ENCODE assay signal across 23 mouse cellular contexts in genomic region chr4:33958515-33958914, GRCm38 (mm10). TPM values are rescaled to one million over a fixed set of nuclear protein-coding genes. Genes with fewer than 3 reads are reported as not detected.
A peak's percentile ranks its signal among the peaks of the same experiment; 100 is the strongest.
DNase-seq lines count a peak whose midpoint lies in the region; ATAC-seq and TF ChIP-seq lines count a peak whose summit lies in the region.
"Had no signal": no experiment of that assay in that cellular context is flagged by ENCODE, and none has a peak within 500 bp of the region (broad histone marks: within the 10 kb centered on the region; RNA-seq: fewer than 3 reads in every experiment).

No protein-coding gene starts in this region.

- H3K4me1 ChIP-seq in forebrain, embryonic 14.5 days (ENCODE audit: control insufficient read depth, insufficient read depth, low read length), result no peaks in the 10 kb centered on the region
- no peaks in the 10 kb centered on the region for H3K4me1 ChIP-seq in forebrain, embryonic 12.5 days
- H3K4me1 ChIP-seq in forebrain, postnatal 0 days (ENCODE audit: insufficient read depth), result no peaks in the 10 kb centered on the region
- H3K4me1 ChIP-seq: embryonic facial prominence, embryonic 13.5 days; embryonic facial prominence, embryonic 15.5 days had no signal

- DNase-seq in forebrain, embryonic 14.5 days (ENCODE audit: low spot score), result peak; percentile 58
- peak; percentile 44 for DNase-seq in heart, adult 11 months
- no peak for DNase-seq in heart, adult 18-20 months
- DNase-seq in brain, embryonic 18.5 days (ENCODE audit: low read depth, low spot score), result peak; percentile 20
- DNase-seq in forebrain, postnatal 0 days, result peak; percentile 51
- no peak for DNase-seq in adrenal gland, postnatal 36 days
- DNase-seq: adrenal gland, adult 2 months; adrenal gland, postnatal 10 days; adrenal gland, postnatal 25 days; cerebellum, adult 11-12 months; cerebellum, adult 8-10 months; cerebellum, adult 9-11 months; cerebellum, postnatal 14 days; cerebellum, postnatal 36 days; embryo, embryonic 11 days; gastrocnemius, adult 2 months had no signal

- WGBS in forebrain, embryonic 14.5 days, result 81% methylated on average over 3 of the region's 3 CpGs
- WGBS in forebrain, embryonic 12.5 days, result 90% methylated on average over 3 of the region's 3 CpGs
- 56% methylated on average over 3 of the region's 3 CpGs for WGBS in forebrain, postnatal 0 days

- ATAC-seq in forebrain, embryonic 14.5 days, result peak; percentile 42; the same call in 1 of the 2 replicates
- ATAC-seq in forebrain, embryonic 12.5 days (ENCODE audit: low FRiP score), result no peak
- ATAC-seq in forebrain, postnatal 0 days, result peak; percentile 66
- no peak for ATAC-seq in megakaryocyte progenitor cell, adult 5-6 weeks (replicated peaks; ENCODE audit: poor library complexity)

- no peaks in the 10 kb centered on the region for H3K36me3 ChIP-seq in forebrain, embryonic 14.5 days (ENCODE audit: control insufficient read depth, insufficient read depth, low read length)
- no peaks in the 10 kb centered on the region for H3K36me3 ChIP-seq in forebrain, embryonic 12.5 days (replicated peaks)
- H3K36me3 ChIP-seq in forebrain, postnatal 0 days (ENCODE audit: insufficient read depth), result no peaks in the 10 kb centered on the region
- H3K36me3 ChIP-seq: embryonic facial prominence, embryonic 13.5 days; embryonic facial prominence, embryonic 15.5 days had no signal

- TF ChIP-seq CTCF in forebrain, postnatal 0 days (IDR thresholded peaks at IDR 0.05; ENCODE audit: low read depth), result no peak

- H3K4me2 ChIP-seq in forebrain, embryonic 14.5 days (ENCODE audit: low read length), result no peak overlapping the region
- no peak overlapping the region for H3K4me2 ChIP-seq in forebrain, embryonic 12.5 days
- H3K4me2 ChIP-seq in forebrain, postnatal 0 days (ENCODE audit: low read depth), result no peak overlapping the region
- H3K4me2 ChIP-seq: embryonic facial prominence, embryonic 13.5 days; embryonic facial prominence, embryonic 15.5 days had no signal

- no peak overlapping the region for H3K9ac ChIP-seq in forebrain, embryonic 14.5 days (ENCODE audit: low read length)
- no peak overlapping the region for H3K9ac ChIP-seq in forebrain, embryonic 12.5 days
- no peak overlapping the region for H3K9ac ChIP-seq in forebrain, postnatal 0 days
- H3K9ac ChIP-seq: embryonic facial prominence, embryonic 13.5 days; embryonic facial prominence, embryonic 15.5 days had no signal

- H3K4me3 ChIP-seq in forebrain, embryonic 14.5 days (ENCODE audit: low read depth, low read length), result no peak overlapping the region
- no peak overlapping the region for H3K4me3 ChIP-seq in forebrain, embryonic 12.5 days (replicated peaks)
- no peak overlapping the region for H3K4me3 ChIP-seq in forebrain, postnatal 0 days (ENCODE audit: low read depth, low read length)
- H3K4me3 ChIP-seq: embryonic facial prominence, embryonic 13.5 days; embryonic facial prominence, embryonic 15.5 days; erythroblast, embryonic 14.5 days; gastrocnemius, adult 2 months had no signal

- H3K27ac ChIP-seq in forebrain, embryonic 14.5 days (ENCODE audit: low read depth, low read length), result no peak overlapping the region
- no peak overlapping the region for H3K27ac ChIP-seq in forebrain, embryonic 12.5 days
- H3K27ac ChIP-seq in forebrain, postnatal 0 days (ENCODE audit: low read depth, low read length), result no peak overlapping the region
- H3K27ac ChIP-seq: embryonic facial prominence, embryonic 13.5 days; embryonic facial prominence, embryonic 15.5 days; gastrocnemius, adult 2 months had no signal

- no peaks in the 10 kb centered on the region for H3K27me3 ChIP-seq in forebrain, embryonic 14.5 days (replicated peaks; ENCODE audit: control insufficient read depth, insufficient read depth, low read length)
- no peaks in the 10 kb centered on the region for H3K27me3 ChIP-seq in forebrain, embryonic 12.5 days
- no peaks in the 10 kb centered on the region for H3K27me3 ChIP-seq in forebrain, postnatal 0 days (ENCODE audit: insufficient read depth, low read length)
- H3K27me3 ChIP-seq: embryonic facial prominence, embryonic 13.5 days; embryonic facial prominence, embryonic 15.5 days had no signal

- no peaks in the 10 kb centered on the region for H3K9me3 ChIP-seq in forebrain, embryonic 14.5 days (replicated peaks; ENCODE audit: control insufficient read depth, low read length)
- 0 out of 2 replicates have a peak, but pooled peaks cover 2% of the 10 kb centered on the region for H3K9me3 ChIP-seq in forebrain, embryonic 12.5 days
- H3K9me3 ChIP-seq in forebrain, postnatal 0 days (ENCODE audit: low read length), result no peaks in the 10 kb centered on the region
- H3K9me3 ChIP-seq: embryonic facial prominence, embryonic 13.5 days; embryonic facial prominence, embryonic 15.5 days had no signal

RNA-seq across cellular contexts. Expression of gene Cnr1, which starts 34.1 kb away (rescaled TPM):
- 81.5 and 83.9 TPM in 2 replicates for polyA plus RNA-seq in forebrain, embryonic 14.5 days (2014; fragmentation: Nextera tagmentation; extraction: Ambion mirVana)
- polyA plus RNA-seq in forebrain, embryonic 12.5 days (2016; fragmentation: Nextera tagmentation; extraction: Ambion mirVana), result 34.9 and 35.4 TPM in 2 replicates
- total RNA-seq in heart, adult 18-20 months (2021), result under 1 TPM; 0.10 to 0.22 TPM
- total RNA-seq in forebrain, postnatal 0 days (2014; rRNA removed), result 175 and 178 TPM in 2 replicates
- 44.6 and 48.0 TPM in 2 replicates for polyA plus RNA-seq in forebrain, postnatal 0 days (2015; fragmentation: Nextera tagmentation; extraction: Ambion mirVana)
- total RNA-seq in adrenal gland, postnatal 36 days (2021), result 10 to 100 TPM; 29.9 to 36.8 TPM
- not detected in 2 replicates for total RNA-seq in megakaryocyte progenitor cell, adult 5-6 weeks (2015)
- not detected in 2 replicates for total RNA-seq in megakaryocyte progenitor cell, adult 5-6 weeks (2017)
- total RNA-seq: common myeloid progenitor, adult 5-6 weeks; MEL had no signal
- polyA plus RNA-seq: erythroblast, embryonic 14.5 days had no signal

Comparison
In these comparisons a context has a peak if more than half of its experiments do, and no peak if none do; other contexts are left out.
1. ATAC-seq: peak in forebrain, embryonic 14.5 days (single experiment) and forebrain, postnatal 0 days (single experiment); none in forebrain, embryonic 12.5 days (single experiment) and megakaryocyte progenitor cell, adult 5-6 weeks (single experiment).
2. DNase-seq: peak in forebrain, embryonic 14.5 days (single experiment), heart, adult 11 months (single experiment), brain, embryonic 18.5 days (single experiment) and forebrain, postnatal 0 days (single experiment); none in heart, adult 18-20 months (0 of 2) and adrenal gland, postnatal 36 days (0 of 2).
3. RNA of gene Cnr1, which starts 34.1 kb away (total RNA-seq): 175 to 178 TPM in forebrain, postnatal 0 days and 29.9 to 36.8 TPM in adrenal gland, postnatal 36 days; 0.10 to 0.22 TPM in heart, adult 18-20 months and not detected in megakaryocyte progenitor cell, adult 5-6 weeks; every median in the first group is over 10 times any median in the second.